Mouse (Mus musculus) CH12F3 (cell line): ENCODE measurements at regions not wholly inside any gene's neighbourhood (a gene's known extent, or its start where the extent isn't known, plus 50 kb on each side); places are given as distances from the start of the nearest gene placed in this dataset.
"Not testable (repeated sequence)": the region's sequence is repeated elsewhere in the genome, so short reads cannot be mapped to it uniquely, and the experiment has no call there.

ENCODE experiments used
- in situ Hi-C: fragments of 300-500 bp; cut with MboI; formaldehyde crosslinking; loops from 2 replicates; pipeline ENCODE4 v1.14.3; 2020; ENCODE audit warnings: low sequenced_read_pairs

DNA sequence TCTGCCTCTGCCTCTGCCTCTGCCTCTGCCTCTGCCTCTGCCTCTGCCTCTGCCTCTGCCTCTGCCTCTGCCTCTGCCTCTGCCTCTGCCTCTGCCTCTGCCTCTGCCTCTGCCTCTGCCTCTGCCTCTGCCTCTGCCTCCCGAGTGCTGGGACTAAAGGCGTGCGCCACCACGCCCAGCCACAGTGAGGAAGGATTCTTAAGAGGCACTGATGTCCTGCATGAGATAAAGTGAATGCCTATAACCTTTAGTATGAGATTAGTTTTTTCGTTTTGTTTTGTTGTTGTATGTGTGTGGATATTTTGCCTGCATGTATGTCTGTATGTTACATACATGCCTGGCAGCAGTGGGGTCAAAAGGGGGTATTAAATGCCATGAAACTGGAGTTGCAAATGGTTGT is 63.2 kb downstream of the Hlx start:
- in situ Hi-C loops: not testable (repeated sequence)

DNA sequence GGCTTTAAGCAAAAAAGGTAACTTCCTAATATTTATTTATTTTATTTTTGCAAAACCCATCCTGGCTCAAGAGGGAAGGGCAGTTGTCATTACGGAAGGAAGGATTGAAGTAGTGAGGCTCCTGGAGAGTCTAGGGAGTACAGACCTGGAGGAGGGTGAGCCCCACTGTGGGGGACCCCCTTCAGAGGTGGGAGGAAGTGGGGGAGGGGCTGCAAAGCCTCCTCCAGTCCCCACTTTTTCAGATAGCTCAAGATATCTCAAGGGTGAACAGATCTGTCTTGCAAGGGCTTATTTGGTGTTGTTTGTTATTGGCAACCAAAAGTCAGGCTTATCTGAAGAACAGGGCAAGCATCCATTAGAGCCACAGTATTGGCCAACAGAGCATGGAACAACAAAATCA is 64.0 kb downstream of the Hlx start:
- in situ Hi-C loops: no loop called here

DNA sequence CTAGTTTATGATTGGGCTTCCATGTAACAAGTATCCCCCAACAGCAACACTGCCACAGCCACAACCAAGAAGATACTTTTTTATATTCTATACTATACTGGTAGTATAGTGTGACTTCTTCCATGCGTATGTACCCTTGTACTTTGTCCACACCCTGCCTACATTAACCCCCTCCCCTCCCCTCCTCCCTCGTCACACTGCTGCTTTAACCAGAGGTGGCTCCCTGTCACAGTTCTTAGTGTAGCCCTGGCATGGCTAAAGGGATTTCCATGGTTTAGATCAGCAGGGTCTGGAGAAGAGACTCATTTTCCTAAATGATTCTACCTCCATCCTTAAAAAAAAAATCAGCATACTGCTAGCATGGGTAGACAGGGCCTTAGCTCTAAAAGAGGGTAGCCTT is 64.4 kb downstream of the Hlx start:
- in situ Hi-C loops: no loop called here

DNA sequence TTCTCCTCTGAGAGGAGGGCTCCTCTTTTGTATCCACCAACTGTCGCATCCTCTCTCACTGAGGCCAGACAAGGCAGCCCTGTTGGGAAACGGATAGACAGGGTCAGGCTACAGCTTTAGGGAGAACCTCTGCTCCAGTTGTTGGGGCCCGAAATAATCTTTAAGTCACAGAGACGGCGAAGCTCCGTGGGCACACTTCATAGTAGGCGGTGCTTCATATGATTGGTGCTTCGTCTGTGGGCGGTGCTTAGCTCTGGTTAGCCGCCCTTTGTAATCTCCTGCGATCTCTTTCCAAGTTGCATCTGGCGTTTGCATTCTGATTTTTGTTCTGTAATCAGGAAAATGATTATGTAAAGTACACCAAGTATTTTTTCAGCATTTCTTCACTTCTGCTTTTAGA is 67.2 kb downstream of the Hlx start:
- in situ Hi-C loops: no loop called here

DNA sequence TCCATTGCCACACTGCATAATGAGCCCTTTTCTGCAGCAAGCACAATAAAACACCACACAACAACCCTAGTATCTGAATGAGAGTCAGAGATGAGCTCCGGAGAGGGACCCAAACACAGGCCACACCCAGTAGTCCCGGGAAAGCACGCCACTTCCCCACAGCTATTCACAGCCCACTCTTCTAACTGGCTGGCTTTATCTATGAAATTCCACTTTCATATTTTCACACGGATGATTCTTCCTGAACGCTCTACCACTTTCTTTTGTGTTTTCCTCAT is 68.4 kb downstream of the Hlx start:
- in situ Hi-C loops: no loop called here

DNA sequence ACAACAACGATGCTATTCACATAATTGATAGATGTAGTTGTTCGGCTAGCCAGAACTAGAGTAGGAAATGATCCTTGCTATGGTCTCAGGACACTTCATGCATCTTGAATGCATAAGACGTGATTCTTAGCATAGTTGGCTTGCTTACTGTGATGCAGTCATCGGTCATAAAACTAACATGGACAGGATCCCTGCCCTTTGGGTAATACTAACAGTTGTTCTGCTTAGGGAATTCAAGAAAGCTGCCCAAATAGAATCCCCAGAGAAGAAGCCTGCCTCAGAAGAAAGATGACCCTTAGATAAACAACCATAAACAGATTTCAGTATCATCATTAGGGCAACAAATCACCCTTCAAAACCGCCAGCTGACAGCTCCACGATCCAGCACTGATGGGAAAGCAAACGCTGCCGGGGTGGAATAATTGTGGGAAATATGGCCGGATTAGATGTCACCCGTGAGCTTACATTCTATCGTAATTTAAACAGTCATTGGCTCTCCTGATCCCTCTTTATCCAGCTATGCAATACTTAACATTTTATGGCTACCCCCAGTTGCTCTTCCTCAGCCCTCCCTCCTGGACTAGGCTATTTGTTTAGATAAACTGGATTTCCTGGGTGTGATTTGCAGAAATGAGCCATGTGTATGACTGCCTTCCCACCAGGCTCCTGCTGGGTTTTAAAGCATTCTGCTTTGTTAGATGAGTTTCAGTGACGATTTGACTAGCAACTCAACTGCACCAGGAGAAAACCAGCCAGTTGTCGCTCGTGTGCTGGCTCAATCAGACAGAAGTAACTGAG is 68.9 kb downstream of the Hlx start:
- in situ Hi-C loops: no loop called here

DNA sequence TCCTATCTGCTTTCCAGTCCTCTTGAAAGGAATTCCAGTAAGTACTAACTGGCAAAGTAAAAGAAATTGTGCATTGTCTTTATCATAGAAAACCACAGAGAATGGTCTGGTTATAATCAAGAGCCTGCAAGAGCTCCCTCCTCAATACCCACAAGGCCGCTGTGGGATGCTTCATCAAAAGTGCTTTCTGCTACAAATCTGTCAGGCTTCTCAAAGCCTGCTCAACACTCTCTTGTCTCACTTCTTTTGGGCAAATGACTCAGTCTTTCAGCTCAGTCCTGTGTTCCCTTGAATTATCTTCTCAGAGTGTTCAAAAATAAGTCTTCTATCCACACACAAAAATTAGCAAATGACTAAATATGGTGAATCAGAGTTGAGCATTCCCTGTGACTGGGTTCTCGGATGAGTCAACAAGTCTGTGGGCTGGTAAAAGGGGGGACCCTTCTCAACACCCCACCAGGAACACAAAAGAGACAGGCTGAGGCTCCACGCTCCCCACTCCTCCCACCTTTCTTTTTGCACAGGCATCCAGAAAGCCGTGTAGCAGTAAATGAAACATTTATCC is 81.8 kb downstream of the Hlx start:
- in situ Hi-C loops: no loop called here

DNA sequence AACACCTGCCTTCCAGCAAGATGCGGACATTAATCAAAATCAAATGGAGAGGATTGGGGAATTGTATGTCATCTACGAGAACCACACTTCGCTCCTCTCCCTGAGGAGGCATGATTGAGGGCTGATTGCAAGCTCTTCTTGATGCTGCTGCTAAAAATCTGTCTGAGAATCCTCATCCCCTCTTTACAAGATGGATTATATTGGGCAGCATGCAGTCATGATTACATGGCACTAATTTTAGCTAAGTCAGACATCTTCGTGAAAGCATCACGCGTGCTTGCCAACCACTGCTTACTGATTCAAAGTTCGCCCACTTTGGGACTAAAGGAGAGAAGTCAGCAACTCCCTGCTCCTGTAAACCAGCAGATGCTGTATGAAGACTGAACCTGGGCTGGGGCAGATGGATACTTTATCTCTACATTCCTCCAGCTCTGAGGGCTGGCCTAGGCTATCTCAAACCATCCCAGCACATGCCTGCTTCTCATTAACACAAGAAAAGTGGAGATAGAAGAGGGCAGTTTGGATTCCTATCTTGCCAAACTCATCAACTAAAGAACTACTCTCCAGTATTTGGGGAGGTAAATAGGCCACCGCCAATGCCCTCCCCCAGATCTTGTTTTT is 84.4 kb downstream of the Hlx start:
- in situ Hi-C loops: no loop called here

DNA sequence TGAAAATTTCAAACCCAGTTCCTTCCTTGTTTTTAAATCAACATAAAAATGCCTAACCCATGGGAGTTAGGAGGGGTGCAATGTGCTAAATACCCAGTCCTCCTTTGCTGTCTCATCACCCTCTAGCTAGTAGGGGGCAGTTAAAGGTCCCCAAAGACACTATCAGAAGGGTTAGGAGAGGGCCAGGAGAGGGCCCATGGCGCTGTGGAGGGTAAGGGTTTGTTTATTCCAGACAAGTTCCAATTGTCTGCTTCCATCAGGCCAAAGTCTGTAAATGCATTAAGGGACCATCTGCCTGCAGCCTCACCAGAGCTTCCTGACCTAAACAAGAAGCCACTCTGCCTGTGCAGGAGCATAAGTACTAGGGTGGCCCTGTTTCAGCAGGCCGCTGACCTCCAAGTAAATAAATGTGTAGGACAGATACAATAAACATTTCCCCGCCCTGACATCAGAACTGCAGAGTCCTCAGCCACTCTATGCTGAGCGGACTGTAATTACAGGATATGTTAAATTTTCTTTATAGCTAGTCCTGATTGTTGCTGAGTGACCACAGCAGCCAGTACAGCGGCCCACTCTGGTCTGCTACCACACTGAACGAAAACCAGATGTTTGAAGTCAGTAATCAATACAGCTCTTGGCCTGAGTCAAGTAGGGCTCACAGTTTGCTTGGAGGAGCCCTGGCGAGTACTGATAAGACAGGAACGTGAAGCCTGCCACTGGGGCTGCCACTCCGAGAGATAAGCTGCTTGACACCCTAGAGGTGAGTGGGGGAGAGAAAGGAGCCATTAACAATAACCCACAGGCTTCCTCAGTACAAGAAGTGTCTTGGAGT is 87.4 kb downstream of the Hlx start:
- in situ Hi-C loops: no loop called here

DNA sequence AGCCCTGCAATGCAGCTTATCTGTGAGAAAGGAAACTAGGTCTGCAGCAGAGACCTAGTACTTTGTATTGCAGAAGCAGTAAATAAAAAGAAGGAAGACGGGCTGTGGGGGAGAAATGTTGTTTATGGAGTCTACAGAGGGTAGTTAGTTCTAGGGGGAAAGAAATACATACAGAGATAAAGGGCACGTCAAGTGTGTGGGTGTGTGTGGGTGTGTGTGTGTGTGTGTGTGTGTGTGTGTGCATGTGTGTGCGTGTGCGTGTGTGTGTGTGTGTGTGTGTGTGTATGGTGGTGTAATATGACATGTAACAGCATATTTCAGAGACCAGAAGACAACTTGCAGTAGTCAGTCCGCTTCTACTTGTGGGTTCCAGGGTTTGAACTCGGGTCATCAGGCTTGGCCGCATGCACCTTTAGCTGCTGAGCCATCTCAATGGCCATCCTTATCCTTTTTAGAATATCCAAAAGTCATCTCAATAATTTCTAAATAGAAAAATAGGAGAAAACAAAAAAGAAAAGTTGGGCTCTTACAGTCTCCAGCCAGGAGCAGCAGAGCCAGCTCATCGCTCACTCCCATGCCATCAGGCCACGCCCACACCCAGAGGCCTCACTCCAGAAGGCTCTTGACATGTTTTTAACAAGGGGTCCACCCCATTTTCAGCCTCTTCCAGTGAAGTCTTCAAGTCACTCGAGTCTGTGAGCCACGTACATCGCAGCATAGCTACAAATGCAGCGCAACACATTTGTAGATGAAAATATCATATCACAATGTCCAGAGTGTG is 101.5 kb downstream of the Hlx start:
- in situ Hi-C loops: no loop called here

DNA sequence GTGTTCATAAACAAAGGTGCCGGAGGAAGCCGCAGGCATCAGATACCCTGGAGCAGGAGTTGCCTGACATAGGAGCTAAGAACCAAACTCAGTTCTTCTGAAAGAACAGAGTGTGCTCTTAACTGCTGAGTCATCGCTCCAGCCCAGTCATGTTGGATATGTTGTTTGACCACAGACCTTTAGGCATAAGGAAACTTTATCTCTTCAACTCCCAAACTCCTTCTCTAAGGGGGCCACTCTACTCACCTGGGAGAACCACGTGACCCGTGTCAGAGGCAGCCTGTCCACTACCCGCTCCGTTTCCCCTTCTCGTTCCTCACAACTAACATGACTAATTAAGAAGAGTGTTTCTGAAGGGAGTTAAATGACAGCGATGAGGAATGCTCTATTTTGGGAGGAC is 103.2 kb downstream of the Hlx start:
- in situ Hi-C loops: no loop called here

DNA sequence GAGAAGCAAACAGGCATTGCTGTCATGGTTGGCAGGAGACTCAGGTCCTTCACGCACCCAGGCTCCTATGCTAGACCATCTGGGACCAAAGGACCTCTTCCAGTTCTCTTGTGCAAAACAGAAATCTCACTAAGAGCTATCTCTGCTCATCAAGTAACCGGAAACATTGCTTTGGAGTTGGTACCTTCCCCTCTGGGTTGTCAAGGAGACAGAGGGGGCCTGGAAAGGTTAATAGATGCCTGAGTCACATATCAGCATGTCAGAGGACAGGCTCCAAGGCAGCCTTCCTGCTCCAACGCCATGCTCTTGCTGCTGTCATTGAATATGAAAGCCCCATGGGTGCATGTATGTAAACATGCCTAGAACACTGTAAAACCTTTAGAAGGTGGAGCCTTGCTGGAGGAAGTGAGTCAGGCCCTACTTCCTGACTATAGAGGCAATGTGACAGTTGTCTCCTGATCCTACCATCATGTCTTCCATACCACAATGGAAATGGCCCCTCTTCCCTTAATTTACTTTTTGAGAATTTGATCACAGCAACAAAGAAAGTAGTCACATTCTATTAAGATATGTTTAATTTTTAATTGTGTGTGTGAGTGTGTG is 103.8 kb downstream of the Hlx start:
- in situ Hi-C loops: no loop called here

DNA sequence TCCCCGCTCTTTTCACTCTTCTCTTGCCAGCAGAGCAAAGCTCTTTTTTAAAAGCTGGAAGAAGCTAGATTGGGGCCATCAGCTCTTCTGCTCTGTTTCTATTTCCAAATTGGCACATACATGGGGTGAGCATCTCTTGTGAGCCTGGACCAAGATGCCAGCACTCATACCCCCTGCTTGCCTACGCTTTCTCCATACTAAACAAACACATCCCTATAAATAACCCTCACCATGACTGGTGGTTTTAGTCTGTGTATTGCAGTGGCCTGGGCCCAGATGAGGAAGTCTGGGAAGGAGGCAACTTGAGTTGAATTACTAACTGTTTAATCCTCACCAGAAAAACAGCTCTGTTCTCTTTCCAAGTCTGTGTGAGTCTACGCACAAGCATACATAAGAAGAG is 110.0 kb downstream of the Hlx start:
- in situ Hi-C loops: no loop called here

DNA sequence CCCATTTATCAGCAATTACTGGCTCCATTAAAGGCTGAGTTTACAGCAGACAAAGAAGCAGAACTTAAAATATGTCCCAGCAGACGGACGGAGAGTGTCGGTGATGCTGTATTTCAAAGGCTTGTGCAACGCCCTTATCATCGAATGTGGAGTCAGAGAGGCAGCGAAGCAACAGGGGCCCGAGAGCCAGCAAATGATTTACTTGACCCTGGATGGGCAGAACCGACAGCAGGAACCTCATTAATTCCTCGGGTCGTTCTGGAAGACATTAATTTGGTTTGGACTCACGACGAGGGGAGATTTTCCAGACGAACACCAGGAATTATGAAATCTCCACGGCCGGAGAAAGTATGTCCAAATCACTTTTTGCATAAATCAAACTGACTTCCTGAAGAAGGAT is 110.5 kb downstream of the Hlx start:
- in situ Hi-C loops: no loop called here

DNA sequence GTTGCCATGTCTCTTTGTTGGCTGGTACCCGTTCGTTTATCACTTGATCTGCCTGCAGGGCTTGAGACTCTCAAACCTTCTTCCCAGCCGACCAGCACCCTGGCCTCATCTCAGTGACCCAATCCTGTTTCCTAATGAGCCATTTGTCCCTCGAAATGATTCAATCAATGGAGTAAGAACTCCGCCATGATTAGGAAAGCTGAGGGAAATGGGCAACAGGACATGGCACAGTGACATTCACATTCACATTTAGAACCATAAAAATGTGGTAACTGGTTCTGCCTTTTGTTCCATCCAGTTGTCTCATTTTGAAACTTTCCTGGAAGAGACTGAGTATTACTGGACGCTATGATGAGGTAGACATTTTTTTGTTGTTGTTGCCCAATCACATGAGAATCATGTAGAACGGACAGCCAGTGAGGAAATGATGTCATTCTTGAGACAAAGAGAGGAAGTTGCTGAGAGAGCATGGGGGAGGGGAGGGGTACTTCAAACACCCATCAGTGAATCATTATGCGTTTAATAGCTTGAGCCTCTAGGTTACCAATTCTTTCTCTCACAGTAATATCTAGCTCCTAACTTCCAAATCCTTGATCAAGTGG is 114.5 kb downstream of the Hlx start:
- in situ Hi-C loops: no loop called here

DNA sequence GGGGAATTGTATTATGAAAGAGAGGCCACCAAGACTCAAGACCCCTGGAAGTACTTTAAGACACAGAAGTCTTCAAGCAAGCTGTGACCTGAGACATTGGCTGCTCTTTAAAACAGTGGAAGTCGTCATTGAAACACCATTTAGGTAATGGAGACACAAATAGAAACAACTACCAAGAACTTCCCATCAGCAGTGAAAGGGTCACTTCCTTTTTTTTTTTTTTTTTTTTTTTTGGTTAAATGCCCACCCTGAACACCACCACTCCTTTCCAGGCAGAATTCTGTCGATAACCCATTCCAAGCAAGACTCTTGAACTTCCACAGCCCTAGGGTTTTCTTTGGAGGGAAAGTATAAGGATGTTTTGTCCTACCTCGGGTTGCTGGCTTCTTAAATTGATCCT is 116.4 kb downstream of the Hlx start:
- in situ Hi-C loops: no loop called here

DNA sequence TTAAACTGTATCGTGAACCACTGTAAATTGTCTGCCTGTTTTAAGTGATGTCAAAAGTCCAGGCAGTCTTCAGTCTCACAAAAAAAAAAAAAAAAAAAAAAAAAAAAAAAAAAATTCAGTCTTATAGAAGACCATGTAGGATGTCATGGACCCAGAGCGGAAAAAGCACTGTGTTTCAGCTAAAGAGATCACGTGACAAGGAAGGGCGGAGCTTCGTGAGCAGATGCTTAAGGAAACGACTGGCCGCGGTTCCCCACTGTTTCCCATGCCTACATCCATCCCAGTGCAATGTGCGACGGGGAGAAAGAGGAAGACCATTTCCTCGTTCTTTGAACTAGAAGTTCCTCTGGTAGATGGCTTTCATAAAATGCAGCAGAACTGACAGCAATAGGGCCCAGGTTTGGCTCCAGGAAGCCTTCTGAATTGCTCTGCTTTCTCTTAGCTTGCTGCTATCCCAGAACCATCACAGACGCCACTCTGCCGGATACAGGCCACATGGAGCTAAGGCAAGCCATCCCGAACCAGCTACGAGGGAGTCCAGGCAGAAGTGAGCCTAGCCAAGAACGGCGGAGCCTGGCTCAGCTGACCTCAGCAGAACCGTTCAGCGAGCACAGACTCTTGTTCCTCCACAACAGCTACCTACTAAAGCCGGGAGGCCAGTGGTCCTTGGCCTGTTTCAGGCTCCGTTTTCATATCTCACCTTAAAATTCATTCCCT is 117.6 kb downstream of the Hlx start:
- in situ Hi-C loops: no loop called here

DNA sequence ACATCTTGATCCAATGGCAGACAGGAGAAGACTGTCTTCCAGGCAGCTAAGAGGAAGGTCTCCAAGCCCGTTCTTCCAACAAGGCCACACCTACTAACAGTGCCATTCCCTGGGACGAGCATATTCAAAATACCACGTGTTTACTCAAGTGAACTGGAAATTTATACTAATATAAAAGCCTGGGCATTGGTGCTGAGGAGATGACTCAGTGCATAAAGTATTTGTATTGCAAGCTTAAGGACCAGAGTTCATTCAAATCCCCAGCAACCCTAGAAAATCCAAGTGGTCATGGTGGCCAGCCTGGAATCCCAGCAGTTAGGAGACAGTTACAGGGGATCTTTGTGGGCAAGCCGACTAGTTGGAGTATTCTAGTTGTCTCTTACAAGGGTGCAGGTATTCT is 119.5 kb downstream of the Hlx start:
- in situ Hi-C loops: no loop called here

DNA sequence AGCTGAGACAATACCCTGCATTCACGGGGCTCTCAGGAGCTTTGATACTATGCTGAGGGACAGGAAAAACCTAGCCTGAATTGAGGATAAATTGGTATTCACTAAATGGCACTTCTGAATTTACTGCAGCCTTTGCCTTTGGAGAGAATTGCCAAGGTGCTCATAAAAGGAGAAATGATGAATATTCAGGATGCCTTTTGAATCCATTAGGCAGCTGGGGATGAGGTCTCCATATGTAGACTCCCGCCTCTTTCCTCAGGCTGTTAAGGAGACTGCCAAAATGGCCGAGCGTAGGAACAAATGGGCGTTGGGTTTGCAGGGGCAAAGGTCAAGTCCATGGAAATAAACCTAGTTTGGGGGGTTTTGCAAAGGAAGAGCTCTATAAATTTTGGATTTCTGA is 123.5 kb downstream of the Hlx start:
- in situ Hi-C loops: no loop called here

DNA sequence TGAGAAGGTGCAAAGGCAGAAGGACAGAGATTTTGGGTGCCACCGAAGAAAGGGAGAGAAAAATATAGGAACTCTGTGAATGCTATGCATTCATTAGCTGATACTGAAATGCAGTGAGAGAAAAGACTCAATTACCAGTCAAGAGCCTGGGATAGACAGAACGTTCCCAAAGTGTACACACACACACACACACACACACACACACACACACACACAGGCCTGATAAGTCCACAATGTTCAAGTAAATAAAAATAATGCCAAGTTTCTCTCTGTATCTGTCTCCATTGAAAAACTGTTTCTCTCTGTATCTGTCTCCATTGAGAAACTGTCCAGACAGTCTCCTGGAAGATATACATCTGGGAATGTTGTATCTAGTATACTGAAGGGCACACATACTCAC is 124.1 kb downstream of the Hlx start:
- in situ Hi-C loops: no loop called here
